Mouse (Mus musculus) C2C12 (cell line): ENCODE results near the gene Pigh.

Experiments used
- CTCF ChIP-seq: IDR thresholded peaks from one replicate; pipeline ENCODE4 v1.5.1; 2011; ENCODE audit not compliant: control insufficient read depth, insufficient read depth, insufficient read length
- MAX ChIP-seq: IDR thresholded peaks from one replicate; pipeline ENCODE4 v1.6.1; 2011; ENCODE audit warnings: mild to moderate bottlenecking, control low read depth
- MYOD1 ChIP-seq: IDR thresholded peaks from one replicate; pipeline ENCODE4 v1.6.1; 2011; ENCODE audit warnings: low read depth; ENCODE audit not compliant: control insufficient read depth, insufficient read length
- MYOG ChIP-seq: IDR thresholded peaks from one replicate; pipeline ENCODE4 v1.6.1; 2011; ENCODE audit not compliant: control insufficient read depth, insufficient read length; ENCODE audit errors: extremely low read depth
- USF1 ChIP-seq: IDR thresholded peaks from one replicate; pipeline ENCODE4 v1.6.1; 2011; ENCODE audit warnings: low read depth, mild to moderate bottlenecking, control low read depth, moderate library complexity

DNA sequence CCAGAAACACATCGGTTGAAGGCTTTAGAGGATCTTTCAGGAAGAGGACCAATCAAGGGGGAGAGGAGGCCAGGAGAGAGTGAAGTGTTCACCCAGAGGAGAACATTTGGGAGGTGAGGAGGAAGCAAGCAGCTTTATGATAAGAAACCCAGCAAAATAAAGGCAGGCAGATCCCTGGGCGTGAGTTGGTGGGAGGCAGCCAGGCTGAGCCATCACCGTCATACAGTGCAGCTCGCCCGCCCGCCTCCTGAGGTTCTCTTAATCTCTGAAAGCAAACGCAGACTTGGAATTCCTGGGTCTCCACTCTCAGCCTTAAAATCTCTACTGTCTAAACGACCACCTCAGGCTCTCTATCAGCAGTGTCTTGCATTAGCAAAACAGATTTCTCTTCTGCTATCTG lies 45.2 kb upstream of the Pigh start:
- TF ChIP-seq CTCF (no peak), MAX (no peak), MYOG (no peak), USF1 (no peak), MYOD1 (no peak)
